Mouse (Mus musculus): ENCODE measurements around the gene Sfxn3. TPM values are rescaled to one million over a fixed set of nuclear protein-coding genes. Genes with fewer than 3 reads are reported as not detected.

Gene Sfxn3
- 8.8 and 9.5 TPM in 2 replicates for polyA plus RNA-seq (2012; rRNA removed)

- H3K27me3 ChIP-seq (ENCODE audit: control insufficient read depth, insufficient read depth, low read length) = no peaks in the 10 kb centered on the region
- peak within 1 kb of the TSS; percentile 68 for H3K4me3 ChIP-seq (ENCODE audit: low read depth, low read length)
- peak within 1 kb of the TSS; percentile 82 for H3K27ac ChIP-seq (ENCODE audit: insufficient read depth, low read depth, low read length)
- TF ChIP-seq POLR2A (IDR thresholded peaks at IDR 0.05; ENCODE audit: low read depth, low read length) = no peak
- TF ChIP-seq CTCF (IDR thresholded peaks at IDR 0.05; ENCODE audit: extremely low read depth, insufficient read length, insufficient replicate concordance, low read depth, low read length) = no peak; the same call in none of the 2 replicates
- WGBS = under 1% methylated on average over 26 of the region's 26 CpGs
- no peaks in the 10 kb centered on the region for H3K36me3 ChIP-seq (ENCODE audit: control insufficient read depth, insufficient read depth, low read length)
- peaks cover 7% of the 10 kb centered on the region for H3K4me1 ChIP-seq (ENCODE audit: control insufficient read depth, insufficient read depth, insufficient read length, low read length)
These were observed at the start of gene Sfxn3 for GRCm38 (mm10) chr19:45047417-45047934. Gene Sfxn3 (plus strand): TSS chr19:45047503.

DNA sequence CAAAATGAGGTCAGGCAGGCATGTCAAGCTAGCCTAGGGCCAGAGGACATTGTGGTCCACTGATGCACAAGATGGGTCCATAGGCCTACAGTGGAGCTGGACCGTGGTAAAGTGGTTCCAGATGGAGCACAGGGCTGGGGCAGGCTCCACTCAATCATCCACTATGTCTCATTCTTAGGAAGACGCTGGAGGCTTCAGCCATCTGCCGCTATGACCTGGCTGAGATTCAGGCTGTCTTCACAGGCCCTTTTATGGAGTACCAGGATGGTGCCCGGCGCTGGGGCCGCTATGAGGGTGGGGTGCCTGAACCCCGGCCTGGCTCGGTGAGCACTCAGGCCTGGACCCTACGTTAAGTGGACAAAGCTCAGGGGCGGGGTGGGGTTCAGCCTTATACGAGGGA lies 49.5 kb upstream of the Sfxn3 start:
- WGBS = 78% methylated on average over 11 of the region's 11 CpGs
- H3K27ac ChIP-seq (ENCODE audit: insufficient read depth, low read depth, low read length) = no peak overlapping the region
- peaks cover 72% of the 10 kb centered on the region for H3K36me3 ChIP-seq (ENCODE audit: control insufficient read depth, insufficient read depth, low read length)
- TF ChIP-seq POLR2A (IDR thresholded peaks at IDR 0.05; ENCODE audit: low read depth, low read length) (no peak), CTCF (IDR thresholded peaks at IDR 0.05; ENCODE audit: extremely low read depth, insufficient read length, insufficient replicate concordance, low read depth, low read length) (no peak)
- no peak overlapping the region for H3K4me3 ChIP-seq (ENCODE audit: low read depth, low read length)
- no peaks in the 10 kb centered on the region for H3K27me3 ChIP-seq (ENCODE audit: control insufficient read depth, insufficient read depth, low read length)
- no peaks in the 10 kb centered on the region; the same call in 1 of the 2 replicates for H3K4me1 ChIP-seq (ENCODE audit: control insufficient read depth, insufficient read depth, insufficient read length, low read length)

DNA sequence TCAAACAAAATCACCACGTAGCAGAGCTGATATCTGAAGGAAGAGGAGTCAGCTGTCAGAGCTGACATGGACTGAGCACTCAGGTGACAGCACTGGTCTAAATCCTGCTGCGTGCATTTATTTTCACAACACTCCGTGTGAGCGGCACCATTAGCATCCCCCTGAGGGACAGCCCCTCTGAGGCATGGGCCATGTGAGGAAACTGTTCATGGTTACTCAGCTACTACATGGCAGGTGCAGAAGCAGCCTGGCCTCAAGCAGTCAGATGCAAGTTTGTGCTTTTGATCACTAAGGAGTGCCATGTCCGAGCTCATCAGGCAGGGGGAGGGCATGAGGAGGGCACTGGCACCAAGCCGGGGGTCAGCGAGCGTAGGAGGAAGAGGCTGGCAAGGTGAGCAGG lies 47.7 kb upstream of the Sfxn3 start:
- Histone ChIP-seq H3K27me3 (ENCODE audit: control insufficient read depth, insufficient read depth, low read length) (no peaks in the 10 kb centered on the region), H3K27ac (ENCODE audit: insufficient read depth, low read depth, low read length) (no peak overlapping the region), H3K4me1 (ENCODE audit: control insufficient read depth, insufficient read depth, insufficient read length, low read length) (no peaks in the 10 kb centered on the region), H3K36me3 (ENCODE audit: control insufficient read depth, insufficient read depth, low read length) (peaks cover 76% of the 10 kb centered on the region), H3K4me3 (ENCODE audit: low read depth, low read length) (no peak overlapping the region)
- TF ChIP-seq POLR2A (IDR thresholded peaks at IDR 0.05; ENCODE audit: low read depth, low read length) (no peak), CTCF (IDR thresholded peaks at IDR 0.05; ENCODE audit: extremely low read depth, insufficient read length, insufficient replicate concordance, low read depth, low read length) (no peak)
- WGBS = 87% methylated on average over 8 of the region's 8 CpGs

GRCm38 (mm10) chr19:45002301-45002700 lies 45.0 kb upstream of the Sfxn3 start:
- Histone ChIP-seq H3K4me1 (ENCODE audit: control insufficient read depth, insufficient read depth, insufficient read length, low read length) (peaks cover 12% of the 10 kb centered on the region; the same call in 1 of the 2 replicates), H3K36me3 (ENCODE audit: control insufficient read depth, insufficient read depth, low read length) (peaks cover 58% of the 10 kb centered on the region), H3K27ac (ENCODE audit: insufficient read depth, low read depth, low read length) (no peak overlapping the region), H3K27me3 (ENCODE audit: control insufficient read depth, insufficient read depth, low read length) (no peaks in the 10 kb centered on the region), H3K4me3 (ENCODE audit: low read depth, low read length) (no peak overlapping the region)
- TF ChIP-seq POLR2A (IDR thresholded peaks at IDR 0.05; ENCODE audit: low read depth, low read length) (no peak), CTCF (IDR thresholded peaks at IDR 0.05; ENCODE audit: extremely low read depth, insufficient read length, insufficient replicate concordance, low read depth, low read length) (no peak)
- WGBS = 55% methylated on average over 3 of the region's 3 CpGs

- Histone ChIP-seq H3K4me3 (ENCODE audit: low read depth, low read length) (no peak overlapping the region), H3K27me3 (ENCODE audit: control insufficient read depth, insufficient read depth, low read length) (no peaks in the 10 kb centered on the region), H3K4me1 (ENCODE audit: control insufficient read depth, insufficient read depth, insufficient read length, low read length) (peaks cover 21% of the 10 kb centered on the region; the same call in 1 of the 2 replicates), H3K36me3 (ENCODE audit: control insufficient read depth, insufficient read depth, low read length) (peaks cover 45% of the 10 kb centered on the region), H3K27ac (ENCODE audit: insufficient read depth, low read depth, low read length) (no peak overlapping the region)
- 84% methylated on average over 7 of the region's 7 CpGs for WGBS
- TF ChIP-seq CTCF (IDR thresholded peaks at IDR 0.05; ENCODE audit: extremely low read depth, insufficient read length, insufficient replicate concordance, low read depth, low read length) (no peak), POLR2A (IDR thresholded peaks at IDR 0.05; ENCODE audit: low read depth, low read length) (0 out of 2 replicates have a peak, but pooled peaks have one; percentile 11)
These were observed 43.4 kb upstream of the Sfxn3 start for GRCm38 (mm10) chr19:45003740-45004516.

GRCm38 (mm10) chr19:45005444-45005843 lies 41.9 kb upstream of the Sfxn3 start, which contains the start of gene Twnk:
Gene Twnk (plus strand): TSS chr19:45005663.
- WGBS = 7% methylated on average over 16 of the region's 16 CpGs
- Histone ChIP-seq H3K27me3 (ENCODE audit: control insufficient read depth, insufficient read depth, low read length) (no peaks in the 10 kb centered on the region), H3K27ac (ENCODE audit: insufficient read depth, low read depth, low read length) (peak within 1 kb of the TSS; percentile 87), H3K4me1 (ENCODE audit: control insufficient read depth, insufficient read depth, insufficient read length, low read length) (peaks cover 21% of the 10 kb centered on the region; the same call in 1 of the 2 replicates), H3K36me3 (ENCODE audit: control insufficient read depth, insufficient read depth, low read length) (peaks cover 45% of the 10 kb centered on the region), H3K4me3 (ENCODE audit: low read depth, low read length) (peak within 1 kb of the TSS; percentile 88)
- TF ChIP-seq CTCF (IDR thresholded peaks at IDR 0.05; ENCODE audit: extremely low read depth, insufficient read length, insufficient replicate concordance, low read depth, low read length) (no peak), POLR2A (IDR thresholded peaks at IDR 0.05; ENCODE audit: low read depth, low read length) (no peak; the same call in 1 of the 2 replicates)
